Mouse (Mus musculus) G1E (cell line): ENCODE results near the gene Leo1.

Experiments used
- CTCF ChIP-seq: IDR thresholded peaks from 2 replicates; pipeline ENCODE4 v1.5.1; 2012; ENCODE audit warnings: low read depth, low read length, inconsistent platforms, mixed read lengths
- GATA1 ChIP-seq: IDR thresholded peaks from 2 replicates; pipeline ENCODE4 v1.6.1; 2012; ENCODE audit warnings: borderline replicate concordance, low read length, inconsistent platforms, mixed read lengths
- GATA2 ChIP-seq: IDR thresholded peaks from 2 replicates; pipeline ENCODE4 v1.6.1; 2012; ENCODE audit warnings: low read depth, low read length, inconsistent platforms, borderline replicate concordance
- TAL1 ChIP-seq: conservative IDR thresholded peaks from 2 replicates; pipeline ENCODE4 v1.6.1; 2012; ENCODE audit warnings: low read depth, low read length, inconsistent platforms, mixed read lengths

DNA sequence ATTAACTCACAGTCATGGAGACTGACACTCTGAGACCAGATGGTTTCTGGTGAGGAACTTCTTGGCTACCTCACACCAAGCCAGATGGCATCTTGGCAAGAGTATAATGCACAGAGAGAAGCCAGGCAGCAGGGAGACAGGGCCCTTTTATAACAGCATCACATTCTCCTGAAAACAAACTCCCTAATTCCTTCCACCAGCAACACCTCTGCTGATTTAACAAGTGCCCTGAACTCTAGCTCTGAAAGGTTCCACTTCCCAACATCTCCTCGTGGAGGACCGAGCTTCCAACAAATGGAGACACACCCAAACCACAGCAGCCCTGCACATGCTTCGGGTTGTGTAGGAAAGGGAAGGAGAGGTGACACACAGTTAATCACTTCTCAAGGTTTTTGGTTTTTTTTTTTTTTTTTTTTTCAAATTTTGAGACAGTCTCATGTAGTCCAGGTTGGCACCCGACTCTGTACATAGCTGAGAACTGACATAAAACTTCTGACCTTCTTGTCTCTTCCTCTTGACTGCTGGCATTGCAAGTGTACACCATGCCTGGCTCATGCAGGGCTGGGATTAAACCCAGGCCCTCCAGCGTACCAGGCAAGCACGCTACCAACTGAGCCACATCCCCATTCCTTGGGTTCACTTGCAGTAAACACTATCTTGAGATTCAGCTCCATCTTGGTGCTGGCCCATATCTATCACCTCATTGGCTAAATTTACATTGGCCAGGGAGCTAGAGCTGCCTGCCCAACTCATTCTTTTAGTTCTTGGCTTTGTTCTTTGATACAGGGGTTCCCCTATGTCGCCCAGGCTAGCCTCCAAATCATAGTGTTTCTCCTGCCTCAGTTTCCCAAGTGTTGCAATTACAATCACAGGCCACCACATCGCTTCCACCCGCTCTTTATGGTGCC, 13.7 kb upstream of the Leo1 start:
- TF ChIP-seq CTCF (no peak), GATA1 (no peak), GATA2 (no peak), TAL1 (no peak)
